Mouse (Mus musculus): Measurements from ENCODE around the gene Rnf38. TPM values are rescaled to one million over a fixed set of nuclear protein-coding genes. Genes with fewer than 3 reads are reported as not detected.

Rnf38 gene
- polyA plus RNA-seq, 1 experiment from 2014 or later: 40.7 TPM

DNA sequence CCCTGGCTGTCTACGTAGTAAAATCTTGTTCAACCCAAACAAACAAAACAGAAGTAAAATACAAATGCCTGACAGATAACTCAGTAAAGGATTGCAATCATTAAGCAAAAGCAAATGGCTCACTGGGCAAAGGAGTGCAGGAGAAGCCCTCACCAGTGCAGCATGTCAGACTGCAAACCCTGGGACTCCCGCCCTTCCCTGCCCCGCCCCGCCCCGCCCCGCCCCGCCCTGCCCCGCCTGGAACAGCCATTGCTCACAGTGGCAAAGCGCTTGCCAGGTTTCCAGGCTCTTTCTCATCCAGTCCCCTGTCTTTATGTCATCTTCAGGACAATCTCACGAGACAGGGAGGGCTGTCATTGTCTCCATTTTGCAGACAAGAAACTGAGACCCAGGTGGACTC, 16.1 kb upstream of the Rnf38 start:
- no peaks in the 10 kb centered on the region for H3K27me3 ChIP-seq
- peak overlapping the region; percentile 19; the same call in 1 of the 2 replicates for H3K4me2 ChIP-seq (replicated peaks)
- no peaks in the 10 kb centered on the region for H3K9me3 ChIP-seq
- no peak overlapping the region for H3K4me3 ChIP-seq
- peaks cover 24% of the 10 kb centered on the region for H3K4me1 ChIP-seq
- no peak overlapping the region for H3K9ac ChIP-seq (replicated peaks)
- no peak for ATAC-seq (replicated peaks)
- H3K27ac ChIP-seq (replicated peaks): peak overlapping the region; percentile 25; the same call in 1 of the 2 replicates
- no peaks in the 10 kb centered on the region for H3K36me3 ChIP-seq
- WGBS: 5% methylated on average over 10 of the region's 10 CpGs

DNA sequence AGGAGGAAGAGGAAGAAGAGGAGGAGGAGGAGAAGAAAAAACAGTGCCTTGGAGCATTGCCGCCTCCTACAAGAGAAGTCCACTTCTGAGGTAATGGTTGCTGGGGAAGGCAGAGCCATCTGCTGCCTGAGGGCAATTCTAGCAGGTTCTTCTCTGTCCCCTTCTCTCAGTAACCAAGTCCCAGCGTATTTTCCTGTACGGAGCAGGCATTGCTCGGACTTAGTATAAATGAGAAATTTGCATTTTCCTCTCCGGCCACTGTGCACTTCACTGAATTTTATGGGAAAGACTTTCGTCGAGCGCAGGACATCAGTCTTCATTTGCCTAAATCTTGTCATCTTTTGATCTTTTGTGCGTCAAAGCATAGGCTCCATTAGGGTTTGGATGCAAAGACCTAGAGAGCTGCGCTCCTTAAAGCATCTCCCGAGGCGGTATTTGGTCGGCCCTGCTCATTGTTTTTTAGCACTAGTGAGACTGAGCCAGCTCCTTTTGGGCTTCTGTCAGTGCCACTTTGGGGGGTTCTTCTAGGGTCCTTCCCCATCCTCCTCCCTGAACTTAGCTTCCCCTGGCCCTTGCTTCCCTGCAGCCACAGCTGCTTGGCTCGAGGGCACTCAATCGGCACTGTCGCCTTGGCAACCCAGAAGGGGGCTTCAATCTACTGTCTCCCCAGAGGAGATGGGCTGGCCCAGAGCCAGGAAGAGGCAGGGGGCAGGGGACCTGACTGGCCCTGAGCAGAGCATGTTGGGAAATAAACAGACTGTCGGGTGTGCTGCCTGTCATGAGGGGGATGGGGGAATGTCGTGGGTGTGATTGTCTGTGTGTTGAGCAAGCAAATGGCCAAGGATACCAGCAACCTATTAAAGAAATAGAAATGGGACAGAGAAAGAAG, 13.7 kb upstream of the Rnf38 start:
- peak overlapping the region; percentile 74 for H3K27ac ChIP-seq (replicated peaks)
- H3K9ac ChIP-seq (replicated peaks): no peak overlapping the region
- ATAC-seq (replicated peaks): peak; percentile 88
- H3K4me1 ChIP-seq: peaks cover 24% of the 10 kb centered on the region
- no peaks in the 10 kb centered on the region for H3K9me3 ChIP-seq
- 5% methylated on average over 18 of the region's 18 CpGs for WGBS
- no peaks in the 10 kb centered on the region for H3K27me3 ChIP-seq
- H3K4me2 ChIP-seq (replicated peaks): peak overlapping the region; percentile 37
- H3K4me3 ChIP-seq: 0 out of 2 replicates have a peak overlapping the region, but pooled peaks have one; percentile 14
- H3K36me3 ChIP-seq: no peaks in the 10 kb centered on the region

DNA sequence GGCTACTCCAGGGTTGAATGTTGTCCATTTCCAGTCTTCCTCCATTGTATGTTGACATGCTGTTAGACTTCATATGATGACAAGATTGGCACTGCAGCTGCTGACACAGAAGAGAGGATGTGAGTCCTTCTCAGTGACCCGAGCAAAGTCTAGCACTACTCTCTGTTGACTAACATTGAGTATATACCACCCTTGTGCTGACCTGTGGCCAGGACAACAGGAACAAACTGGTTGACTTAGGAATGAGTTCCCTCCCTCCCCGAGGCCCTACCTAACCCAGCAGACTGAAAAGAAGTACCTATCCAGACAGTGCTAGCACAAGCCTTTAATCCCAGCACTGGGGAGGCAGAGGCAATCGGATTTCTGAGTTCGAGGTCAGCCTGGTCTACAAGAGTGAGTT, 12.7 kb upstream of the Rnf38 start:
- Histone ChIP-seq H3K4me2 (replicated peaks) (no peak overlapping the region), H3K36me3 (no peaks in the 10 kb centered on the region), H3K27ac (replicated peaks) (no peak overlapping the region), H3K4me1 (peaks cover 24% of the 10 kb centered on the region), H3K9me3 (no peaks in the 10 kb centered on the region), H3K4me3 (no peak overlapping the region), H3K9ac (replicated peaks) (no peak overlapping the region), H3K27me3 (no peaks in the 10 kb centered on the region)
- no peak for ATAC-seq (replicated peaks)
- WGBS: 94% methylated on average over 4 of the region's 4 CpGs

DNA sequence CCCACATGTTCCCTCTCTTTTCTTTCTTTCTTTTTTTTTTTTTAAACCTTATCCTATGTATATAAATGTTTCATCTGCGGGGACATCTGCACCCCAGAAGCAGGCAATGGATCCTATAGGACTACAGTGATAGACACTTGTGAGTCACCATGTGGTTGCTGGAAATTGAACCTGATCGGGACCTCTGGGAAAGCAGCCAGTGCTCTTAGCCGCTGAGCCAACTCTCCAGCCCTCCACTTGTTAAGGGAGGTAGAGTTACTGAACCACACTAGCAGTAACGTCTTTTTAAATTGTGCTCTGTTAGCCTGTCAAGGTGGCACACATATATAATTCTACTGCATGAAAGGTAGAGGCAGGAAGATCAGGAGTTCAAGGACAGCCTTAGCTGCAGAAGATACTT, 8.0 kb upstream of the Rnf38 start:
- H3K4me2 ChIP-seq (replicated peaks): no peak overlapping the region
- no peaks in the 10 kb centered on the region for H3K36me3 ChIP-seq
- no peak overlapping the region for H3K27ac ChIP-seq (replicated peaks)
- H3K4me1 ChIP-seq: no peaks in the 10 kb centered on the region
- no peak overlapping the region for H3K4me3 ChIP-seq
- no peaks in the 10 kb centered on the region for H3K27me3 ChIP-seq
- 48% methylated on average over 4 of the region's 4 CpGs for WGBS
- no peak overlapping the region for H3K9ac ChIP-seq (replicated peaks)
- ATAC-seq (replicated peaks): no peak
- H3K9me3 ChIP-seq: no peaks in the 10 kb centered on the region

DNA sequence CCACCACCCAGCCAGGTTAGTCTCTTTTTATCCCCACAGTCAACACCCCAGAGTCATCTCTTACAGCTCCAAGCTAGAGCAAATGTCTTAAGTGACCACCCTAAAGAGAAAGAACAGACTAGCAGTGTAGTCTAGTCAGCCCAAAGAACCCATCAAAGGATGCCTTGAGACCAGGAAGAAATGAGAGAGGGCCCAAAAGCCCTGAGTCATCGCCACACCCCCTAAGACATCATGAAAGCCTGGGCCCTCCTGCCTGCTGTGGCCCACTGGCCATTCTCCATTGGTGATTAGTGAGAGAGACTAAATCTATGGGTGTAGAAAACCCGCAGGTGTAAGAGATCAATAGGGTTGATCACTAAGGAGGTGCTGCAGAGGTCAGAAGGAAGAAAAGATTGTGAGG, 2.4 kb upstream of the Rnf38 start:
- Histone ChIP-seq H3K4me3 (no peak overlapping the region), H3K36me3 (no peaks in the 10 kb centered on the region), H3K9ac (replicated peaks) (no peak overlapping the region), H3K27ac (replicated peaks) (no peak overlapping the region), H3K9me3 (no peaks in the 10 kb centered on the region), H3K4me2 (replicated peaks) (no peak overlapping the region), H3K4me1 (peaks cover 28% of the 10 kb centered on the region), H3K27me3 (no peaks in the 10 kb centered on the region)
- no peak for ATAC-seq (replicated peaks)
- 56% methylated on average over 2 of the region's 2 CpGs for WGBS

DNA sequence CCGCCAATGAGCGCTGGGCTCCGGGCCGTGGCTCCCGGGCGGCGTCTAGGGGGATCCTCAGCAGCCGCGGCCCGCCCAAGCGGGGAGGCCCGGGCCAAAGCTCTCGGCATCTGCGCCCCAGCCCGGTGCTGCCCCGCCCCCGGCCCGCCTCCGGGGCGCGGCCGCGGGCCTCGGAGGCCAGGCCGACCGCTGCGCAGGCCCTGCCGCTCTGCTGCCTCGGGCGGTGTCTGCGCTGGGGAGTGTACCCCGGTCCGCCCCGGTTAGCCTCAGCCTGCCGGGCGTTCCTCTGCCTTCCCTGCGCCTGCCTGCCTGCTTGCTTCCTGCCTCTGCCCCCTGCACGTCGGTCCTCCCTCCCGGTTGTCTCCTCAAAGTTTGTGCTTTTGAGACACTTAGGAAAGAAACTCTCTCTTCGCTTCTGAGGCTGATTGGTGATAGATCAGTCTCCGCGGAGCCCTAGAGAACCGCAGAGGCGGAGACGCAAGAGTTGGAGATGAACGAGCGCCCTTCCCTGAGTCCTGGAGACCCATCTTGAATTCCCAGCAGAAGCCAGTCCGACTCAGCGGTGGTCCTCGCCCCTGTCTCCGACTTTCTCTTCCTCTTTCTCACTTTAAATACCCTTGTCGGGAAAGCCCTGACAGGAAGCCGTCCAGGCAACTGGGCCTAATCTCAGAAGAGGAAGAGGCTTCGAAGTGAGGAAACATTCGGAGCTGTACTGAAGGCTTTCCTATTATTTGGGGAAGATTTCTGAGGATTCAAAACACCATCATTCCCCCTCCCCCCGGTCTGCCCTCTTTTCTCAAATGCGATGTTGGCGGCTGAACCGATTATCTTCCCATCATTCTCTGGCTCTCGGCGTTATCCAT, 646 bp upstream of the Rnf38 start:
- Histone ChIP-seq H3K4me3 (peak overlapping the region; percentile 88), H3K27me3 (no peaks in the 10 kb centered on the region), H3K4me2 (replicated peaks) (peak overlapping the region; percentile 69), H3K36me3 (no peaks in the 10 kb centered on the region), H3K27ac (replicated peaks) (peak overlapping the region; percentile 85), H3K4me1 (peaks cover 28% of the 10 kb centered on the region), H3K9ac (replicated peaks) (peak overlapping the region; percentile 79), H3K9me3 (no peaks in the 10 kb centered on the region)
- under 1% methylated on average over 59 of the region's 62 CpGs for WGBS
- peak; percentile 97 for ATAC-seq (replicated peaks)

DNA sequence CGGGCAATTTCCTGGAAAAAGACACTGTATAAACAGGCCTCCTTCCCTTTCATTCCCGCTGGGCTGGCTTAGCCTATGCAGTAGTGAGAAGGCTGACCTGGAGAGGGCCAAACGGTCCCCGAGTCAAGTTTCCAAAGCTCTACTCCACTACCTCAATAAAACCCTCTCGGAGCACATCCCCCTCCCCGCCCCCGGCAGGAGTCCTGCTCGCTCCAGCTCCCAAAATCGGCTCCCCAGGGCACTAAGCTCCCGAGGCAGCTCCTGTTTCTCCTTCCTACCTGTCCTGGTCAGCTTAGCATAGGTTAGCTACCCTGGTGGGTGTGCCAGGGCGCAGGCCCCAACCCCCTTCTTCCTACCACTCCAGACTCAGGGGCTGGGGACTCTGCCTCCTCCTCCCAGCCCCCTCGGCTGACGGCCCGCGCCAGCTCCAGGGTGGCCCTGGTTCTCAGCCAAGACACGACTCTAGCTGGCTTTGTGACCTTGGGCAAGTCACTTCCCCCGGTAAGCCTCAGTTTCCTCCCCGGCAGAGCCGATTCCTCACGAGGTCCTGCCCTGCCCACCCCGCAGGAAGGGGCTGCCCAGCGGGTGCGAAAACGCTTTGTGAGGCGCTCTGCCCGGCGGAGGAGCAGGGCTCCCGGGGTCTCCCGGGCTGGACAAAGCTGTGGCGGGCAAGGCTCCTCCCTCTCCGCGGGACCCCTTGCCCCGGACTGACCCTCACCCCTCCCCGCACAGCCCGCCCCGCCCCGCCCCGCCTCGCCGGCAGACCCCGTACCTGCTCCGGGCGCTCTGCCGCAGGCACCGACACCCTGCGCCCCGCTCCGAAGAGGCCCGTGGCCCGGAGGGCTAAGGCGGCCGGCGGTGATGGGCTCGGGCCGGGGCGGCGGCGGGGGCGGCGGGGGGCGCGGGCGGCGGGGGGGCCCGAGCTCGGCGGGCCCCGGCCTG, 547 bp downstream of the Rnf38 start:
- ATAC-seq (replicated peaks): peak; percentile 47
- peak overlapping the region; percentile 88 for H3K4me2 ChIP-seq (replicated peaks)
- WGBS: under 1% methylated on average over 57 of the region's 68 CpGs

DNA sequence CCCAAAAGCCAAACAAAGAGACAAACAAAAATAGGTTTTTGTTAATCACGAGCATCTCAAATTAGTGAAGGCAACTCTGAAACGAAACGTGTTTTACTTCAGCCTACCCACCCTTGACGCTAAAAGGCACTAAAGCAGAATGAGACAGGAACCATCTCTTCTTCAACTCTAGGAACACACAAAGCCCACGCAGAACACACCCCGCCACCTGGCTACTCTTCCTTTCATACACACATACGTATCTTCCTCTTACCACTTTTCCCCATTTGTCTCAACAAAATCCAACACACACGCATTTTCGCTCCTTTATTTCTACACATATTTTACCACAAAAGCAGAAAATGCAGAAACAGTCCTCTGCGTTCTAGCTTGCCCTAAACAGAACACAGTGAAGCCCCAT, 8.5 kb downstream of the Rnf38 start:
- Histone ChIP-seq H3K9me3 (no peaks in the 10 kb centered on the region), H3K4me1 (peaks cover 17% of the 10 kb centered on the region), H3K27me3 (no peaks in the 10 kb centered on the region), H3K4me2 (replicated peaks) (no peak overlapping the region), H3K27ac (replicated peaks) (no peak overlapping the region), H3K9ac (replicated peaks) (no peak overlapping the region), H3K36me3 (no peaks in the 10 kb centered on the region), H3K4me3 (no peak overlapping the region)
- ATAC-seq (replicated peaks): no peak
- 86% methylated on average over 10 of the region's 10 CpGs for WGBS

More for the DNA sequence above, 547 bp downstream of the Rnf38 start:
- Histone ChIP-seq H3K4me1 (peaks cover 28% of the 10 kb centered on the region), H3K27ac (replicated peaks) (peak overlapping the region; percentile 85), H3K4me3 (peak overlapping the region; percentile 88), H3K36me3 (no peaks in the 10 kb centered on the region), H3K27me3 (no peaks in the 10 kb centered on the region), H3K9me3 (no peaks in the 10 kb centered on the region), H3K9ac (replicated peaks) (peak overlapping the region; percentile 79)

DNA sequence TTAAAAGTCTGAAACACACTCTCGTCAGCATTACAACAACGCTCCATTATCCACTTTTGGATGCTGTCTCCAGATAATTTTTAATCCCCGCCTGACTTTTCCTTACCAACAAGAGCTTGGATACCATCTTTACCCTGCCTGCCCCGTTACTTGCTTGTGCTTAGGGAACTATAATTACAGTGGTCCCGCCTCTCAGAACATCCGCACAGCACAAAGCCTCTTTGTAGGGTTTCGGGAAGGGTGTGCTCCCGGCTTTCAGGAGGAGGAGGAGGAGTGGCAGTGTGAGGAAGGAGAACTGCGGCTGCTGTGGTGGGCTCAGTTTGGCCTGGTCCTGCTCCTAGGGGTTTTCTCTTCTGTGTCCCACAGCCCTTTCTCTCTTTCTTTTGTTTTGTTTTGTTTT, 9.4 kb downstream of the Rnf38 start:
- no peaks in the 10 kb centered on the region for H3K36me3 ChIP-seq
- H3K27me3 ChIP-seq: no peaks in the 10 kb centered on the region
- H3K4me3 ChIP-seq: no peak overlapping the region
- H3K27ac ChIP-seq (replicated peaks): 0 out of 2 replicates have a peak overlapping the region, but pooled peaks have one; percentile 34
- no peak overlapping the region for H3K9ac ChIP-seq (replicated peaks)
- peak overlapping the region; percentile 17 for H3K4me2 ChIP-seq (replicated peaks)
- ATAC-seq (replicated peaks): peak; percentile 41; the same call in 1 of the 2 replicates
- no peaks in the 10 kb centered on the region for H3K9me3 ChIP-seq
- H3K4me1 ChIP-seq: peaks cover 17% of the 10 kb centered on the region
- 7% methylated on average over 9 of the region's 9 CpGs for WGBS

DNA sequence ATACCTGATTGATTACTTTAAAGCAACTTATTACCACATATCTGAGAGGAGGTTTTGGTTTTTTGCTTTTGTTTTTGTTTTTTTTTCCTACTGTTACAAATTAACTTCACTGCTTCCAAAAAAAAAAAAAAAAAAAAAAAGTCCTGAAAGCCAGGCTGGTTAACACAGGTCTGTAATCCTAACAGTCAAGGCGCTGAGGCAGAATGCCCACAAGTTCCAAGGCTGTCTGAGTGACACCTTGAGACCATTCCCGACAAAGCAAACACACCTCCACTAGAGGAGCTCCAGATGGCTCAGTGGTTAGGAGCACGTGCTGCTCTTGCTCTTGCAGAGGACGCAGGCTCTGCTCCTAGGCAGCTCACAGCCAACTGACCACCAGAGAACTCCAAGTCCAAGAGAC, 10.1 kb downstream of the Rnf38 start:
- H3K27me3 ChIP-seq: no peaks in the 10 kb centered on the region
- WGBS: 65% methylated on average over 4 of the region's 4 CpGs
- no peak overlapping the region for H3K9ac ChIP-seq (replicated peaks)
- no peak for ATAC-seq (replicated peaks)
- H3K4me3 ChIP-seq: no peak overlapping the region
- no peaks in the 10 kb centered on the region for H3K36me3 ChIP-seq
- H3K9me3 ChIP-seq: no peaks in the 10 kb centered on the region
- no peak overlapping the region for H3K4me2 ChIP-seq (replicated peaks)
- no peak overlapping the region for H3K27ac ChIP-seq (replicated peaks)
- peaks cover 17% of the 10 kb centered on the region for H3K4me1 ChIP-seq

DNA sequence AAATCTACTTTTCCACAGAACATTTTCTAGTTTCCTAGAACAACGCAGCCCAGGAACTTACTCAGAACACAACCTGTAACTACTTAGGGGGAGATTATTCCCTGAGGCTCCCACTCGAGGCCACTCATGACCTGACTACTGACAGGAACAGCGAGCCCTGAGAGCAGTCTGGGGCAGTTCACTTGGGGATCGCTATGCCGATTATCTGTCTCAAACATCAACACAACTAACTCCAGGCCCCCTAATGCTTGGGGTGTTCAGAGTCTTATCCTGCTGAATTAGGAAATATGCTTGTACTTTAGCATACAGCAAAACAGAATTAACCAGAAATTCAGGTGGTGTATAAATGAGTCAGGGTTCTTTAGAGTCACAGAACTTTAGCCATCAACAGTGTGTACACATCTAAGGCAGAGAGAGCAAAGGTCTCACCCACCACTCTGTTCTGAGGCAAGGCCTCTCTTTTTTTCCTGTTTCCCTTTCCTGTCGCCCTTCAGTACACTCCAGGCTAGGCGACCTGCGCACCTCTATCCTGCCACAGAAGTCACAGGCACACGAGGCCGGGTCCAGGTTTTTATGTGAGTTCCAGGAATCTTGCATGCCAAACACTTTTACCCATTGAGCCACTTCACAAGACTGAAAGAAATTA, 16.7 kb downstream of the Rnf38 start:
- H3K9me3 ChIP-seq: no peaks in the 10 kb centered on the region
- H3K9ac ChIP-seq (replicated peaks): no peak overlapping the region
- no peaks in the 10 kb centered on the region for H3K36me3 ChIP-seq
- no peak overlapping the region for H3K27ac ChIP-seq (replicated peaks)
- WGBS: 80% methylated on average over 10 of the region's 10 CpGs
- H3K27me3 ChIP-seq: no peaks in the 10 kb centered on the region
- ATAC-seq (replicated peaks): no peak
- no peak overlapping the region for H3K4me3 ChIP-seq
- H3K4me2 ChIP-seq (replicated peaks): no peak overlapping the region
- H3K4me1 ChIP-seq: no peaks in the 10 kb centered on the region

All from forebrain, embryonic 15.5 days (tissue).